Mouse (Mus musculus) myocyte (in vitro differentiated cells): Measurements from ENCODE around the gene Ggt5.

Source experiments
- MYOG ChIP-seq, 3 experiments: IDR thresholded peaks; one replicate each; pipeline ENCODE4 v1.6.1; 2011; ENCODE audit warnings: control low read depth in 2 of 3, low read depth in 2 of 3, mild to moderate bottlenecking in 2 of 3; ENCODE audit not compliant: insufficient read length in 2 of 3, control insufficient read depth in 1 of 3, insufficient read depth in 1 of 3
- POLR2A ChIP-seq: IDR thresholded peaks from one replicate; pipeline ENCODE4 v1.6.1; 2011; ENCODE audit warnings: low read depth, mild to moderate bottlenecking, control low read depth, moderate library complexity; ENCODE audit not compliant: insufficient read length
- POLR2AphosphoS2 ChIP-seq: IDR thresholded peaks from one replicate; pipeline ENCODE4 v1.6.1; 2011; ENCODE audit warnings: low read depth, control low read depth; ENCODE audit not compliant: insufficient read length
- SRF ChIP-seq: IDR thresholded peaks from one replicate; pipeline ENCODE4 v1.6.1; 2011; ENCODE audit warnings: low read depth; ENCODE audit not compliant: control insufficient read depth, insufficient read length
- TCF12 ChIP-seq: IDR thresholded peaks from one replicate; pipeline ENCODE4 v1.6.1; 2011; ENCODE audit warnings: mild to moderate bottlenecking, control low read depth; ENCODE audit not compliant: poor library complexity, insufficient read depth, severe bottlenecking

DNA sequence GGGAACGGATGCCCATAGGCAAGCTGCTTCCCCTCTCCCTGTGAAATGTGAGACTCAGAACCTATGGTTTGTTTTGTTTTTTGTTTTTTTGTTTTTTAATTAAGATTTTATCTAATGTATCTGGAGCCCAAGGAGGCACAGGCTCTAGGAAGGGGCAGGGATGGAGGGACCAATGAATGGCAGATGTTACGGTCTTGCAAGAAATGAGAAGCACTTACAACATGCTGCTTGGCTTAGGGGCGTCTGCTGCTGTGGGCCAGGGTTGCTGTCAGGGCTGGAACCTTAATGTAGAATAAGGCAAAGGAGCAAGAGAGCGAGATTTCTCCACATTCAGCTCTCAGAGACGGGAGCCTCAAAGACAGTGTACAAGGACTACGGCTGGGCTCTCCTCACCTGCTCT is 33.6 kb upstream of the Ggt5 start:
- TF ChIP-seq TCF12 (no peak), POLR2A (no peak), MYOG (IDR thresholded peaks at IDR 0.05; ENCODE audit: control insufficient read depth in 1 of 3, insufficient read depth in 1 of 3, insufficient read length in 2 of 3, low read depth in 2 of 3) (no peak), POLR2AphosphoS2 (no peak), SRF (no peak)
